Mouse (Mus musculus) neural tube, embryonic 12.5 days (tissue): ENCODE measurements around the gene Numb. TPM values are rescaled to one million over a fixed set of nuclear protein-coding genes. Genes with fewer than 3 reads are reported as not detected.
A peak's percentile ranks its signal among the peaks of the same experiment; 100 is the strongest.

Experiments used
- ATAC-seq: fragments of 200-750 bp; cut with Nextera tagmentation; 2 replicates; pipeline ENCODE4 v1.8.0; 2017; ENCODE audit warnings: low read depth, mild to moderate bottlenecking, moderate TSS enrichment, moderate library complexity; ENCODE audit not compliant: low FRiP score
- H3K27ac ChIP-seq: fragments of 300-500 bp; sonication (generic); 2 replicates; pipeline ENCODE4 v1.5.1; 2016
- H3K27me3 ChIP-seq: fragments of 300-500 bp; sonication (generic); replicated peaks from 2 replicates; pipeline ENCODE4 v1.6.1; 2016; ENCODE audit warnings: mild to moderate bottlenecking
- H3K36me3 ChIP-seq: fragments of 300-500 bp; sonication (generic); 2 replicates; pipeline ENCODE4 v1.6.1; 2016; ENCODE audit warnings: mild to moderate bottlenecking
- H3K4me1 ChIP-seq: fragments of 300-500 bp; sonication (generic); 2 replicates; pipeline ENCODE4 v1.6.1; 2016
- H3K4me2 ChIP-seq: fragments of 300-500 bp; sonication (generic); replicated peaks from 2 replicates; pipeline ENCODE4 v1.6.1; 2016; ENCODE audit warnings: mild to moderate bottlenecking
- H3K4me3 ChIP-seq: fragments of 300-500 bp; sonication (generic); 2 replicates; pipeline ENCODE4 v1.5.1; 2016
- H3K9ac ChIP-seq: fragments of 300-500 bp; sonication (generic); 2 replicates; pipeline ENCODE4 v1.6.1; 2016; ENCODE audit warnings: mild to moderate bottlenecking
- H3K9me3 ChIP-seq: fragments of 300-500 bp; sonication (generic); 2 replicates; pipeline ENCODE4 v1.6.1; 2016; ENCODE audit warnings: mild to moderate bottlenecking
- WGBS: fragments of 180-500 bp; shearing (Covaris S2); methylation state at CpG from one replicate; pipeline ENCODE4 v1.1.7; 2016; 5-methylcytosine and 5-hydroxymethylcytosine counted together
- polyA plus RNA-seq: library from polyadenylated mRNA; unstranded; fragments of >200 nt; fragmentation: Nextera tagmentation; extraction: Ambion mirVana; gene quantifications from 2 replicates; pipeline ENCODE4 v1.2.1, GENCODE M21; 2016

Numb gene
- 28.1 and 29.0 TPM in 2 replicates for polyA plus RNA-seq

DNA sequence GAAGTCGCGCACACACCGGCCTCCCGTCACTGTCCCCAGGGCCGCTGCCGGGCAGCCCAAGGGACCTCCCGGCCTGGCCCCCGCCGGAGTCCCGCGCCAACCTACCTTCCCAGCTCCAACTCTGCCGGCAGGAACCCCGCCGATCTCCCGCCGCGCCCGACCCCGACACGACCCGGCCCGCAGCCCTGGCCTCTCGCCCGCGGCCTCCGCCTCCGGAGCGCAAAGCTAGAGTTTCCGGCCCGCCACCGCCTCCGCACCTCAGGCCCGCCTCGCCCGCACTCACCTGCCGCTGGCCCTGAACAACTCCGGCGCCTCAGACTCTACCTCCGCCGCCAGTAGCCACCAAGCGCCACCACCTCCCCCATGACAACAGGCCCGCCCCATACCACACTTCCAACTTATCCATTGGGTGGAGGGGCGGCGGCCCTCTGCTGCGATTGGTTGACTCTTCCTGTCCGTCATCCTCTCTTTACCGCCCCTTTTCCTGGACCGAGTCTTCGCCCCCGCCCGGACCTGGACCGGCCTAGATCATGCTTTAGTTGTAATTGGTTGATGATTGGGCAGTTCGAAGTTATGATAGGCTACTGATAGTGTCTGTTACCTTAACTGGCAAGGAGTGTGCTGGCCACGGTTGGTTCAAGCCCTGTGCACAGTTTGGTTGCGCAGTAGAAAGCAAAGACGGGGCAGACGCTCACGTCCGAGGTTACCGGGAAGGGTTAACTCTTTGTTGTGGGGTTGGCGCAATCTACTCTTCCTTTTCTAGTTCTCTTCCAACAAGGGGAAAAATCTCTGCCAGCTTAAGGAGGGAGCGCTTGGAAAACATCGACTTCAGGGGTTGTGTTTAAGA lies at the start of gene Numb:
Gene Numb, minus strand, starts transcription at position 400 of the 847 bp plus-strand sequence.
- ATAC-seq = peak; percentile 100
- peak within 1 kb of the TSS; percentile 94 for H3K4me2 ChIP-seq
- H3K9ac ChIP-seq = peak within 1 kb of the TSS; percentile 87
- peak within 1 kb of the TSS; percentile 89 for H3K4me3 ChIP-seq
- peaks cover 2% of the 10 kb centered on the region; the same call in 1 of the 2 replicates for H3K36me3 ChIP-seq
- H3K9me3 ChIP-seq = no peaks in the 10 kb centered on the region
- no peaks in the 10 kb centered on the region for H3K27me3 ChIP-seq
- peaks cover 21% of the 10 kb centered on the region for H3K4me1 ChIP-seq
- WGBS = under 1% methylated on average over 62 of the region's 63 CpGs
- H3K27ac ChIP-seq = peak within 1 kb of the TSS; percentile 39; the same call in 1 of the 2 replicates

DNA sequence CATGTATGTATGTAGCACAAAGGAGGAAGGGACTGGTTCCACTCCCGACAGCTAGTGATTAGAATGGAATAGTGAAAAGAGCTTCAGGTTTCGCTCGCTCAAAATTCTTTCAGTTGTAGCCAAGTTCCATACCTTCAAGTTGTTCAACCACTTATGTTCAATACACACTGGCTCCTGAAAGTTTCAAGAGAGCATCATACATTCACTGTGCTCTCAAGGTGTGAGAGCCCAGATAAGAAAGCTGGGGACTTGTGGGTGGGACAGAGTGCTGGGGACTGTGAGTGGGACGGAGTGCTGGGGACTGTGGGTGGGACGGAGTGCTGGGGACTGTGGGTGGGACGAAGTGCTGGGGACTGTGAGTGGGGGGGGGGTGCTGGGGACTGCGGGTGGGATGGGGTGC lies 43.5 kb upstream of the Numb start:
- Histone ChIP-seq H3K9ac (no peak overlapping the region), H3K27ac (no peak overlapping the region), H3K4me2 (no peak overlapping the region), H3K4me1 (no peaks in the 10 kb centered on the region), H3K9me3 (no peaks in the 10 kb centered on the region), H3K36me3 (no peaks in the 10 kb centered on the region), H3K27me3 (no peaks in the 10 kb centered on the region), H3K4me3 (no peak overlapping the region)
- ATAC-seq = no peak
- WGBS = 95% methylated on average over 6 of the region's 7 CpGs

DNA sequence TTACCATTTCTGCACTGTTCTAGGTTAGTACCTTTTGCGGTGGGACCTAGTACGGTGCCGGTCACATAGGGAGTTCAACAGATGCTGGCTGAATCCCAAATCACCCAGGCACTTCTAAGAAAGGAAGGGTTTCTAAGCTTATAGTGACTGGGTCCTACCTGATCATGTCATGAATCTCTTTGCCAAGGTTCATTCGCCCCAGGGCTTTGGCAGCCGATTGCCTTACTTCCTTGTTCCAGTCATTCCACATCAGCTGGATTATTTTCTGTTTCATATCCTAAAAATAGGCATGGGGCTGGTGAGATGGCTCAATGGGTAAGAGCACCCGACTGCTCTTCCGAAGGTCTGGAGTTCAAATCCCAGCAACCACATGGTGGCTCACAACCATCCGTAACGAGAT lies 36.5 kb upstream of the Numb start:
- no peaks in the 10 kb centered on the region for H3K9me3 ChIP-seq
- no peak overlapping the region for H3K4me2 ChIP-seq
- no peak overlapping the region for H3K9ac ChIP-seq
- H3K4me1 ChIP-seq = peaks cover 6% of the 10 kb centered on the region
- H3K27me3 ChIP-seq = no peaks in the 10 kb centered on the region
- no peak overlapping the region for H3K4me3 ChIP-seq
- H3K27ac ChIP-seq = no peak overlapping the region
- WGBS = 93% methylated on average over 9 of the region's 9 CpGs
- peaks cover 10% of the 10 kb centered on the region; the same call in 1 of the 2 replicates for H3K36me3 ChIP-seq
- ATAC-seq = no peak

DNA sequence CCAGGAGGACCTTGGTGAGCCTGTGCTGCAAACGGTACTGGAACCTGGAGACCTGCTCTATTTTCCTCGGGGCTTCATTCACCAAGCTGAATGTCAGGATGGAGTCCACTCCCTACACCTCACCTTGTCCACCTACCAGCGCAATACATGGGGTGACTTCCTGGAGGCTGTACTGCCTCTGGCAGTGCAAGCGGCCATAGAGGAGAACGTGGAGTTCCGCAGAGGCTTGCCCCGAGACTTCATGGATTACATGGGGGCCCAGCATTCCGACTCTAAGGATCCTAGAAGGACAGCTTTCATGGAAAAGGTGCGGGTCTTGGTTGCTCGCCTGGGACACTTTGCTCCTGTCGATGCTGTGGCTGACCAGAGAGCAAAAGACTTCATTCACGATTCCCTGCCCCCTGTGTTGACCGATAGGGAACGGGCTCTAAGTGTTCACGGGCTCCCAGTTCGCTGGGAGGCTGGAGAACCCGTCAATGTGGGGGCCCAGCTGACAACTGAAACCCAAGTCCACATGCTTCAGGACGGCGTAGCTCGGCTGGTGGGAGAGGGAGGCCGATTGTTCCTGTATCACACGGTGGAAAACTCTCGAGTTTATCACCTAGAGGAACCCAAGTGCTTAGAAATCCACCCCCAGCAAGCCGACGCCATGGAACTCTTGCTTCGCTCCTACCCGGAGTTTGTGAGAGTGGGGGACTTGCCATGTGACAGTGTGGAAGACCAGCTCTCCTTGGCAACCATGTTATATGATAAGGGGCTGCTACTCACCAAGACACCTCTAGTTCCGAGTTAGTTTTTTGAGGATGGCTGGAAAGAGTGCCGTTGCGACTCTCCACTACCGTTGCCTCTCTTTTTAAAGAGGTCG lies 30.2 kb upstream of the Numb start:
- no peak overlapping the region for H3K27ac ChIP-seq

GRCm38 (mm10) chr12:83950840-83951701 lies 29.3 kb upstream of the Numb start:
- WGBS = under 1% methylated on average over 116 of the region's 116 CpGs
- Histone ChIP-seq H3K4me1 (peaks cover 24% of the 10 kb centered on the region), H3K9ac (peak overlapping the region; percentile 86), H3K27ac (peak overlapping the region; percentile 62; the same call in 1 of the 2 replicates), H3K36me3 (peaks cover 18% of the 10 kb centered on the region; the same call in 1 of the 2 replicates), H3K4me3 (peak overlapping the region; percentile 92), H3K4me2 (peak overlapping the region; percentile 95), H3K27me3 (no peaks in the 10 kb centered on the region), H3K9me3 (no peaks in the 10 kb centered on the region)
- peak; percentile 66 for ATAC-seq

More for the DNA sequence above, 30.2 kb upstream of the Numb start:
- no peaks in the 10 kb centered on the region for H3K9me3 ChIP-seq
- H3K4me1 ChIP-seq = peaks cover 24% of the 10 kb centered on the region
- H3K4me2 ChIP-seq = peak overlapping the region; percentile 95
- peak overlapping the region; percentile 92 for H3K4me3 ChIP-seq
- H3K36me3 ChIP-seq = peaks cover 18% of the 10 kb centered on the region; the same call in 1 of the 2 replicates
- H3K9ac ChIP-seq = peak overlapping the region; percentile 86
- no peak for ATAC-seq
- 70% methylated on average over 32 of the region's 32 CpGs for WGBS
- H3K27me3 ChIP-seq = no peaks in the 10 kb centered on the region

GRCm38 (mm10) chr12:83950493-83950839 lies 28.7 kb upstream of the Numb start, which contains the start of gene Riox1:
Riox1 (plus strand) TSS chr12:83950608.
- under 1% methylated on average over 37 of the region's 37 CpGs for WGBS

DNA sequence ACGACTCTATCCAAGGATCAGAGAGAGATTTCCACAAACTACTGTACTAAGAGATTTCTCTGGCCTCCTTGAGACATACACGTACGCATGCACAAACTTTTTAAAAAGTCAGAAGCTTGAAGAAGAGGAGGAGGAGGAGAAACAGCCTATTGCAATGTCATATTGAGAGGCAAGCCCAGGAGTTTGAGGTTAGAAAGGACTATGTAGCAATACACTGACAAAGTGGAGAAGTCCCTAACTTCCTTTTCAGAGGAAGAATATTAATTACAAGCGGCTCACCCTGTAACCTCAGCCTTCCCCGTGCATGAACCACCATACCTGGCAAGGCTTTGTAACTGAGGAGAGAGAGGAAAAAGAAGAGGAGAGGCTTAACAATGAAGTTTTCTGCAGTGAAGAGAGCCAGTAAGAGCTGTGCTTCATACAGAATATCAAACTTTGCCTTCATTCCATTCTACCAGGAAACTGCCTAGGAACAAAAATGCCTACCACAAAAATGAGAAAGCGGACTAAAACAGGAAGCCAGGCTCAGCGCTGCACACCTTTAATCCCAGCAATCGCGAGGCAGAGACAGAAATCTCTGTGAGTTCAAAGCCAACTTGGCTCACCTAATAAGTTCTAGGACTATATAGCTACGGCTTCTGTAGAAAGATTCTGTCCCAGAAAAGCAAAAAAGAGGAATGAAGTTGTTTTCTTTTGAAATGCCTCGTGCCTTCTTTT lies 28.2 kb upstream of the Numb start:
- Histone ChIP-seq H3K27ac (no peak overlapping the region), H3K36me3 (peaks cover 13% of the 10 kb centered on the region; the same call in 1 of the 2 replicates), H3K4me3 (peak overlapping the region; percentile 92), H3K4me1 (peaks cover 24% of the 10 kb centered on the region), H3K9me3 (no peaks in the 10 kb centered on the region), H3K27me3 (no peaks in the 10 kb centered on the region), H3K9ac (0 out of 2 replicates have a peak overlapping the region, but pooled peaks have one; percentile 86), H3K4me2 (peak overlapping the region; percentile 95)
- WGBS = 32% methylated on average over 11 of the region's 11 CpGs
- ATAC-seq = no peak

More at GRCm38 (mm10) chr12:83950493-83950839, 28.7 kb upstream of the Numb start, which contains the start of gene Riox1:
- no peaks in the 10 kb centered on the region for H3K9me3 ChIP-seq
- H3K36me3 ChIP-seq = peaks cover 17% of the 10 kb centered on the region; the same call in 1 of the 2 replicates
- H3K4me2 ChIP-seq = peak within 1 kb of the TSS; percentile 95
- peaks cover 24% of the 10 kb centered on the region for H3K4me1 ChIP-seq
- H3K27me3 ChIP-seq = no peaks in the 10 kb centered on the region
- peak within 1 kb of the TSS; percentile 62; the same call in 1 of the 2 replicates for H3K27ac ChIP-seq
- H3K9ac ChIP-seq = peak within 1 kb of the TSS; percentile 86
- ATAC-seq = peak; percentile 95
- peak within 1 kb of the TSS; percentile 92 for H3K4me3 ChIP-seq

DNA sequence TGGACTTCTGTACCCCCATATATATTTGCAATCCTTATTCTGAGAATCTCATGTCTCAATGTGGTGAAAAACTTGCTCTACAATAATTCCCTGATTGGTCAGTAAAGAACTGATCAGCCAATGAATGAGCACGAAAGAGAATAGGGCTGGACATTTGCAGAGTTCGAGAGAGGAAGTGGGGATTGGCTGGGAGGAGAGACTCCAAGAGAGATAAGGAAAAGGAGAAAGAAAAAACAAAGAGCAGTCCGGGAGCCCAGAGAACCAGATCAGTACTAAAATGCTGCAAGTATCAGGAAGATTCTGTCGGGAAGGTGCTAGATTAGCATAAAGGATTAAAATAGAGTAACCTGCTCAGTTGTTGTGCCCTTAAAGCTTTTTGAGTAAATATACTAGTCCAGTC lies 27.3 kb upstream of the Numb start:
- H3K4me1 ChIP-seq = peaks cover 24% of the 10 kb centered on the region
- no peak overlapping the region for H3K4me2 ChIP-seq
- no peak overlapping the region for H3K9ac ChIP-seq
- peaks cover 13% of the 10 kb centered on the region; the same call in 1 of the 2 replicates for H3K36me3 ChIP-seq
- no peaks in the 10 kb centered on the region for H3K27me3 ChIP-seq
- H3K27ac ChIP-seq = no peak overlapping the region
- 78% methylated on average over 4 of the region's 4 CpGs for WGBS
- H3K4me3 ChIP-seq = no peak overlapping the region
- no peak for ATAC-seq
- no peaks in the 10 kb centered on the region for H3K9me3 ChIP-seq

DNA sequence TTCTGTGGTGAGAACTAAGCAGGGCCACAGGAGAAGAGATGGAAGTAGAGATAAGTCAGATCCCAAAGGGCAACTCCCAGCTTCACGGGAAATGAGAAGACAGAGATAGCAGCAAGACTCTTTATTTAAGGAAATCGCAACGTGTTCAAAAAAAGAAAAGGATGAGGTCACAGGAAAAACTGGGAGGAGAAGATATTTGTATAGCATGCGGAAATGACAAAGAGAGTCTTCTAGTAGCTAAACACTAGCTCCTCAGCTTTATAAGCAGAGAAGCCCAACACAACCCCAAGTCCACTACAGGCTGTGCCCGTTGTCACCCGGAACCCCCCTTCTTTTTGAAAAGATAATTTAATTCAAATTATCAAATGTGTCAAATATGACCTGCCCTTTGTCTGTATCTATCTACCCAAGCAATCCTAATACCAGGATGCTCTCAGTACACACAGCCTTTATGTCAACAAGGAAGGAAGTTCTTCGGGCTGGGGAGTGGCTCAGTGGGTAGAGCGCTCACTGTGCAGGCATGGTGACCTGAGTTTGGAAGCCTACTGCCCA lies 25.6 kb upstream of the Numb start:
- Histone ChIP-seq H3K27ac (no peak overlapping the region), H3K4me1 (peaks cover 12% of the 10 kb centered on the region), H3K27me3 (no peaks in the 10 kb centered on the region), H3K36me3 (peaks cover 4% of the 10 kb centered on the region; the same call in 1 of the 2 replicates), H3K9ac (no peak overlapping the region), H3K9me3 (no peaks in the 10 kb centered on the region), H3K4me2 (no peak overlapping the region), H3K4me3 (no peak overlapping the region)
- ATAC-seq = no peak
- WGBS = 89% methylated on average over 8 of the region's 8 CpGs

DNA sequence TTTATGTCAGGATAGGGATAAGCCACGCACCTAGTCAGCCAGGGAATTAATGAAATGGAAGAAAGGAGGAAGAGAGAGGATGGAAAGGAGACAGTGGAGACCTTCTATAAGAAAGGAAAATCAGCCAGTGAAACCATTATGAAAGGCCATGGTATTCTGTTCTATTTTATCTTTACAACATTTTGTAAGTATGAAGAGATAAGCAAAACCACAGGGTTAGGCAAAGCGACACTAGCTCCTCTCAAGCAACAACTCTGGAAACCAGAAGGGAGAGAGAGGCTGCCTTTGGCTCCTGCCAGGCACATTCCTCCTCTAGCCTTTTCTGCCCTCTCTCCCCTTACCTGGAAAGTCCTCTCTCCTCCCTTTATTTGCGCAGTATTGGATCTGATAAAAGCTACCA lies 20.2 kb upstream of the Numb start:
- ATAC-seq = no peak
- Histone ChIP-seq H3K9me3 (no peaks in the 10 kb centered on the region), H3K27ac (no peak overlapping the region), H3K9ac (no peak overlapping the region), H3K36me3 (no peaks in the 10 kb centered on the region), H3K27me3 (no peaks in the 10 kb centered on the region), H3K4me2 (no peak overlapping the region), H3K4me1 (no peaks in the 10 kb centered on the region), H3K4me3 (no peak overlapping the region)
- WGBS = 87% methylated on average over 3 of the region's 3 CpGs
